Mouse (Mus musculus) liver, postnatal 0 days (tissue): ENCODE results near the gene Tapbpl.

Source experiments
- CTCF ChIP-seq: sonication (generic); IDR thresholded peaks from 2 replicates; pipeline ENCODE4 v1.5.1; 2016; ENCODE audit warnings: antibody characterized with exemption, low read depth
- EP300 ChIP-seq: IDR thresholded peaks from 2 replicates; pipeline ENCODE4 v1.6.1; 2016; ENCODE audit warnings: antibody characterized with exemption, low read depth, mild to moderate bottlenecking

DNA sequence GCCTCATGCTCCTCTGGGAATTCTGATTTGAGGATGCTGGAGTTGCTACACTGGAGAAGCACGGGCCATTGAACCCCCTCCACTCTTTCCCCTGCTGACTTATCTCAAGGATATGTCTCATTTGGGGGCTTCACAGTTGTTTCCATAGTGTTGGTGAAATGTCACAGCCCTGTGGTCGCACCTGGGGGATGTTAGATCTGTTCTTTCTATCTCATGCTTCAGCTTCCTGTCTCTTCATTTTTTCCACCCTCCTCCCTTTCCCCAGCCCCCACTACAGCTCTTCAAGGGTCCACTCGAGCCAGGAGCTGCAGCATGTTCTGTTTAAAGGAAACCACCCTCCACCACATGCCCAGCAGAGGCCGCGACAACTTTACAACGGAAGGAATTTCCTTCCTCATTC lies 6.7 kb upstream of the Tapbpl start:
- TF ChIP-seq CTCF, result no peak
- no peak for TF ChIP-seq EP300
